Mouse (Mus musculus) CH12F3 (cell line): Measurements from ENCODE around the gene Rdm1.

Experiments used
- in situ Hi-C: fragments of 300-500 bp; cut with MboI; formaldehyde crosslinking; loops from 2 replicates; pipeline ENCODE4 v1.14.3; 2020; ENCODE audit warnings: low sequenced_read_pairs

Rdm1 gene

DNA sequence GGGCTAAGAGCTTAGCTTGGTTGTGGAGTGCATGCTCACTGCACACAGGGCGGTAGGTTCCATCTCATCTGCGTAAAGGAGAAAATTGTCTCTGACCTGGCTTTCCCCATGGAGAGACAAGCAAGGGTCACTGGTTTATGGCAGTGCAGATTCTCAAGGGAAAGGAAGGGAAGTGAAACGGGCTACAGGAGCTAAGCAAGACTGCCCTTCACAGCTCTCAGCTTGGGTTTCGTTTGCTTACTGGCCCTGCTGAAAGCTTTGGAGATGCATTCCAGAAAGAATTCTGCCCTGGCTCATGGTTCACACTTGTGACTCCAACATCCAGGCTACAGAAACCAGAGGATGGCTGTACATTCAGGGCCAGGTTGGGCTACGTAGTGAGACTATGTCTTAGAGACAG, 51.8 kb downstream of the Rdm1 start:
- in situ Hi-C loops: no loop called here

DNA sequence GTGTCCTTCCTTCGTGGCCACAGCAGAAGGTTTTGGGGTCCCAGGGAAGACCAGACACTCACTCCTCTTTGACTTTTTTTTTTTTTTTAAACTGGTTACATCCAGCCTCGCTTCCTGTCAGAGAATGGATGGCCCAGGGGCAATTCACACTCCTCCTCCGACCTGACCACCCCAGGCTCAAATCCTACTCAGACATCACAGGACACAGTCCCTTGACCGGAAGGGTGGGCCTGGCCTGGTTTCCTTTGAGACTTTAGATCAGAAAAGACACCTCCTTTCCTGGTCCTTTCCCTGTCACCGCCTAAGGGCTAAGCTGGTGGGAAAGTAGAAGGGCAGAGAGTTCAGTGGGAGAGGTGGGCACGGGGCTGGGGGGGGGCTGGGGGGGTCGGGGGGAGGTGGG, 52.9 kb downstream of the Rdm1 start:
- in situ Hi-C loops: no loop called here

DNA sequence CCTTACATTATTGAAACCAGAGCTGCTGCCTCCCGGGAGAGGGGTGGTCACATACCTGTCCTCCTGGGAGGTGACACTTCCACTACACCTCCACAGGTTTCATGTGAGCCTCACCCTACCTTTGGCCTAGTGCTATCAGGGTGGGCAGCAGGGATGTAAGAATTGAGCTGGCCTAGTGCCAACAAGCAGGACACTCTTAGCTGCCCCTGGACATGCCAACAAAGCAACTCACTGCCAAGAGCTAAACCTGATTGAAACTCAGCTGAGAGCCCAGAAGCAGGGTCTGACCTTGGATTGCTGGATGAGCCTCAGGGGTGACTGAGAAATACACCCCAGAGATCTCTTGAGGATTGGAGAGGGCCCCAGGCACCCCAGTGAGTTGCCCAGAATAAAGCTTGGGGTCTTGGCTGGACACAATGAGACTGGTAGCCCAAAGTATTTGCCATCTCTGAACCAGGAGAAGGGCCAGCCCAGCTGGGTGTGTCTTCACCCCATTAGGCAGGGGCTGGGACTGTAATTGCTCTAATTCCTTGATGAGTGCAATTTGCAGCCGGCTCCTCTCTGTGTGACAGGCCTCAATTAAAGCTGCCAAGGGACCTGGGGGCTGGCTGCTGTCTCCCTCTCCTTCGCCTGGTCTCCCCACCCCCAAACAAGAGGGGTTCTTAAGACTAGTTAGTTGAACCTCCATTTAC, 53.8 kb downstream of the Rdm1 start:
- in situ Hi-C loops: no loop called here

DNA sequence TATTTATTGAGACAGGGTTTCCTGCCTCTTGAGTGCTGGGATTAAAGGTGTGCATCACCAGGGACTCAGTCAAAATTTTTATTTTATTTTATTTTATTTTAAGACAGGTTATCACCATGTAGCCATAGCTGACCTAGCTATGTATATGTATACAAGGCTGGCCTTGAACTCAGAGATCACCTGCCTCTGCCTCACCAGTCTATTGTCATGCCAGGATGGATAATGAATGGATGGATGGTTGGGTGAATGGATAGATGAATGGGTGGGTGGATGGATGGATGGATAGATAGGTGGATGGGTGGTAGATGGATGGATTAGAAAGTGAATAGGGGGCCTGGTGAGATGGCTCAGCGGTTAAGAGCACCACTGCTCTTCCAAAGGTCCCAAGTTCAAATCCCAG, 55.0 kb downstream of the Rdm1 start:
- in situ Hi-C loops: no loop called here

DNA sequence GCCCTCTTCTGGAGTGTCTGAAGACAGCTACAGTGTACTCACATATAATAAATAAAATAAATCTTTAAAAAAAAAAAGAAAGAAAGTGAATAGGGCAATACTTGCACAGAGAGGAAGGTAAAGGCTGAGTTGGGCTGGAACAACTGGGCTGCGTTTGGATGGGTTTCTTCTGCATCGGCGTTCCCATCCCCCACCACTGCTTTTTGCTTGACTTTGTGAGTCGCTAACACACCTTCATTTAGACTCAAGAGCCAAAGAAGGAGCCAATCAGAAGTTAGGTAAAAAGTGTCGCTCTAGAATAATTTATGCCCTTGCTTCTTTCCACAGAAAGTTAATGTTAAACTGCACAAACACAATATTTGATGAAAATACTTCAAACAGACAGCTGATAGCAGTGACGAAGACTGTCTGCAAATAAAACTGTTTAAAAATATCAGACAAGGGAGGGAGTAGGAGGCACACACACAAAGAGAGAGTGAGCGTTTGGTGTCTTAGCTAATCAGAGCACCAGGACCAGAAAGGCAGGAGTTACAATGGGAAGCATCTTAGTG, 55.5 kb downstream of the Rdm1 start:
- in situ Hi-C loops: no loop called here
